Mouse (Mus musculus): Measurements from ENCODE around the gene Gigyf2.

The Gigyf2 gene

GRCm38 (mm10) chr1:87386436-87387092 is 59.8 kb downstream of the Gigyf2 start:
- ChIA-PET CTCF (interaction anchor here in 2 of 4 experiments (0.5 to 0.6 kb wide), 2 partner anchors 32 to 96 kb away, joined by 3 read pairs; no protein-coding TSS in a partner anchor), POLR2A (interaction anchor here in 1 of 4 experiments (1.1 to 1.7 kb wide), 2 partner anchors 10 to 30 kb away, joined by 4 to 8 read pairs; no protein-coding TSS in a partner anchor)

- CTCF ChIA-PET: no interaction called here
- POLR2A ChIA-PET: interaction anchor here in 2 of 4 experiments (0.6 to 1.4 kb wide), 7 partner anchors 10 to 67 kb away, joined by 3 to 4 read pairs (median 3); partner anchors contain the start of gene Gigyf2 (in 1 of the 2)
Observed at GRCm38 (mm10) chr1:87393444-87394195, 66.8 kb downstream of the Gigyf2 start.

DNA sequence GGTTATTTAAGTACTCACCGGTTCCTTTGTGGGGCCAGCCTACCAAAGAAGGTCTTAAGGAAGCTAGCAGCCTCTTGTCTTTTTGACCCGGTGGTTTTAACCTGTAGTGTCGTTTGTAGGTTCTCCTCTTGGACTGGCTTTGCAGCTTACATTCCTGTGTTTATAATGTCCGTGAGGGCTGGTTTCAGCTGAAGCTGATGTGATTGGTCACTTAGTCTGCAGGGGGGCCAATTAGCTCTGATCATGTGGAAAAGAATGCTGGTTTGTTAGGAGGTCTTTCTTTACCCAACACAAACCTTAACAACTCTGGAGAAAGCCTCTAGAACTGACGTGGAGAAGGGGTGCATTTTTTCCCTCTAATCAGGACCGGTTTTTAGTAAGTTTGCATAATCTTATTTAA is 67.8 kb downstream of the Gigyf2 start, which contains the start of gene Kcnj13:
Kcnj13 (minus strand) TSS at position 136 of the 400 bp plus-strand sequence.
- CTCF ChIA-PET: no interaction called here
- POLR2A ChIA-PET: interaction anchor here in 2 of 4 experiments (0.6 to 1.8 kb wide), 5 partner anchors 9 to 58 kb away, joined by 3 to 5 read pairs (median 3); no protein-coding TSS in a partner anchor

- ChIA-PET CTCF (interaction anchor here in 1 of 4 experiments (0.6 kb wide), 1 partner anchor 158 kb away, joined by 10 read pairs; no protein-coding TSS in a partner anchor), POLR2A (interaction anchor here in 3 of 4 experiments (0.6 to 2.3 kb wide), 5 partner anchors 10 to 393 kb away, joined by 3 to 8 read pairs (median 3); no protein-coding TSS in a partner anchor)
Observed at GRCm38 (mm10) chr1:87396923-87397586, 70.3 kb downstream of the Gigyf2 start.

DNA sequence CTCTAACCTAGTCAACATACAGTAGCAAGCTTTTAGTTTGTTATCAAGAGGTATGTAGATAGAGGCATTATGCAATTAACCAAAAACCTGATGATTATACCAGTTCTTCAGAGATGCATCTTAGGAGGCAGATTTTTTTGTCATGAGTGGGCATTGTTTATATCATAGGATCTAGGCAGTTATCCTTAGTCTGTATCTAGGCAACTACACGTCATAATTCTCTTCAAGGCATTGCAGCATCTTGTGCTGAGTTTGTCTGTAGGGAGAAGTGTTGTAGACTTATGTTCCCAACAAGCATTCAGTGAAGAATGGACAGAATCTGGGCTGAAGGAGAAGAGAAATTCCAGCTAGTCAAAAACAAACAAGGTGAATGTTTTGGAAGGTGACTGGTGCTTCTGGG is 77.9 kb downstream of the Gigyf2 start:
- POLR2A ChIA-PET: interaction anchor here in 1 of 4 experiments (0.7 to 2.2 kb wide), 6 partner anchors 11 to 351 kb away, joined by 3 to 8 read pairs (median 4); partner anchors contain the start of genes Atg16l1 and Gigyf2
- CTCF ChIA-PET: interaction anchor here in 1 of 4 experiments (0.7 kb wide), 1 partner anchor 42 kb away, joined by 3 read pairs; no protein-coding TSS in a partner anchor

DNA sequence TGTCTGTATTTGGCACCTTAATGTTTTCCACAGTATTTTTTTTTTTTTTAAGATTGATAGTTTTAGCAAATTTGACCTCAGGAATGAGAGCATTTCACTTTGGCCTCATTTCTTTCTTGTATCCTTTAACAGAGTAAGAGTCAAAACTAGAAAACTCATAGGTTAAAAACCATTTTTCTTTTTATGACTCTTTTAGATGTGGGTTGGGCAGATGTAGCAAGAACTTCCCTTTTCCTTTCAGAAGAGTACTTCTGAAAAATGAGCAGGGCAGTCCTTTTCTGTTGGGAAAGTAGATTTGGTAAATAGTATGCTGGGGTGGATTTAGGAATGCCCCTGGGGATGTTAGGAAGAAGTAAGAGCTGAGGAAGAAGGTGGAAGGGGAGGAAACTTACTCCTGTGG is 79.2 kb downstream of the Gigyf2 start:
- POLR2A ChIA-PET: interaction anchor here in 2 of 4 experiments (0.6 to 2.2 kb wide), 7 partner anchors 11 to 1297 kb away, joined by 3 to 8 read pairs (median 4); partner anchors contain the start of genes Gigyf2 (in 1 of the 2) and Kcnj13 (in 1 of the 2)

DNA sequence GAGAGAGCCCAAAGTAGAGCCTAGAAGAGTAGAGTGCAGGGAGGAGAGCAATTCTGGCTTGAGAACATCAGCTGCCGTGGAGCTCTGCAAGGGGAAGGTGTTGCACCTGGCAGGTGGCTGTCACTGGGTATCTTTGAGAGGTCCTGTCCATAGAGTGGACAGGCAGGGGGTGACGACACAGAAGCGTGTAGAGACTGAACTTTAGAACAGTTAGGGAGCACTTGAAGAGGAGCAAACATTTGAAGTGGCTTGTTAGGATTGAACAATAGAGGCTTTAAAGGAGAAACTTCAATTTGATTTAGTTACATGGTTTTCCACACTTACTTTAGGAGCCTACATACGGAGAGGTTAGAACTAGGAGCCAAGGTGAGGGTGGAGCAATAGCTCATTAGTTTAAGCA is 82.6 kb downstream of the Gigyf2 start:
- ChIA-PET POLR2A (interaction anchor here in 1 of 4 experiments (1.3 kb wide), 1 partner anchor 16 kb away, joined by 3 read pairs; no protein-coding TSS in a partner anchor), CTCF (no interaction called here)

More for the DNA sequence above, 79.2 kb downstream of the Gigyf2 start:
- CTCF ChIA-PET: interaction anchor here in 1 of 4 experiments (0.6 kb wide), 1 partner anchor 244 kb away, joined by 6 read pairs; no protein-coding TSS in a partner anchor

- POLR2A ChIA-PET: interaction anchor here in 2 of 4 experiments (0.9 to 1.4 kb wide), 5 partner anchors 12 to 352 kb away, joined by 3 to 4 read pairs (median 3); partner anchors contain the start of gene Gigyf2 (in 1 of the 2)
Observed at GRCm38 (mm10) chr1:87418733-87419132, 91.9 kb downstream of the Gigyf2 start.

GRCm38 (mm10) chr1:87435125-87435524 is 108.3 kb downstream of the Gigyf2 start:
- POLR2A ChIA-PET: interaction anchor here in 1 of 4 experiments (0.6 to 1.2 kb wide), 4 partner anchors 9 to 176 kb away, joined by 3 to 10 read pairs (median 4); no protein-coding TSS in a partner anchor
- CTCF ChIA-PET: interaction anchor here in 2 of 4 experiments (0.6 to 1.3 kb wide), 2 partner anchors 17 to 239 kb away, joined by 5 to 12 read pairs; no protein-coding TSS in a partner anchor

More at GRCm38 (mm10) chr1:87418733-87419132, 91.9 kb downstream of the Gigyf2 start:
- CTCF ChIA-PET: interaction anchor here in 3 of 4 experiments (0.6 to 2.0 kb wide), 8 partner anchors 11 to 272 kb away, joined by 3 to 12 read pairs (median 3); no protein-coding TSS in a partner anchor

- ChIA-PET POLR2A (interaction anchor here in 1 of 4 experiments (0.6 kb wide), 1 partner anchor 319 kb away, joined by 3 read pairs; the partner anchor contains the start of gene Atg16l1), CTCF (interaction anchor here in 1 of 4 experiments (1.5 kb wide), 1 partner anchor 10 kb away, joined by 3 read pairs; no protein-coding TSS in a partner anchor)
Observed at GRCm38 (mm10) chr1:87436583-87436982, 109.8 kb downstream of the Gigyf2 start.

DNA sequence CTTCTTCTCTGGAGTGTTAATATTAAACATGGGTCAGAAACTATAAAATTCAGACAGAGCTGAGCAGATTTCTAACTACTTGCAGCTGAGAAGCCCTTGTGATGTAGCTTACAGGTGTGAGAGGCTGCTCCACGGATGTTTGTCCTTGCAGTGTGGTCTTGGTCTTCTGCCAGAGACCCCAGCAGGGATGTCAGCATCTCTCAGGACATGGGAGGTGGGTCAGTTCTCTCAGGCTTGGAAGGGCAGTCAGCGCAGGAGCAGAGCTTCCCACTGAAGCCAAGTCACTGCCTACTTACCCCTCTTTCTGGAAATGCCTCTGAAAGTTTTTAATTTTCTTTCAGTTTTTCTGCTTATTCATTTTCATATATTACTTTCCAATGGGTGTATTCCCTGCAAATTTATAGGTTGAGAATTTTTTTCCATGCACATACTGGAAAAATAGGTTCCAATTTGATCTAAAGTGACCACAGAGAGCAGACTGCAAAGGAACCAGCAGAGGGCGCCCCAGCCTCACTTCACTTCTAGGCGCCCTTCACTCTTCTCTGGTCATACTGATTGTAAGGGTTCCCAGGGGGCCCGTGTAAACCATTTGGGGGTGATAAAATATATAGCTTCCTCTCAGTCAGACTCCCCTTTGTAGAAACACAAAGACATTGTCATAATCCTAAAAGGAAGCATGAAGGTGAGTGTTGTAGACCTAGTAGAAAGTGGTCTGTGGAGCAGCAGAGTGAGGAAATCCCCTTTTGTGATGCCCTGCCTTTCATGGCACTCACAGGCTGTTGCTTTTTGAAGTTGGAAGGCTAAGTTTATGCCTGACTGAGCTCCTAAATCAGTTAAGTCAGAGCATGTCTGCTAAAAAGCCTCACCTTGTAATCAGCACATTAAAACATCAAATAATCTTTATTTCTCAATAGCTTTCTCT is 120.6 kb downstream of the Gigyf2 start:
- POLR2A ChIA-PET: interaction anchor here in 3 of 4 experiments (0.7 to 1.4 kb wide), 6 partner anchors 16 to 1003 kb away, joined by 3 to 5 read pairs (median 3); partner anchors contain the start of gene Atg16l1 (in 1 of the 3)

GRCm38 (mm10) chr1:87449432-87449831 is 122.6 kb downstream of the Gigyf2 start:
- CTCF ChIA-PET: no interaction called here
- POLR2A ChIA-PET: interaction anchor here in 1 of 4 experiments (1.4 kb wide), 1 partner anchor 31 kb away, joined by 3 read pairs; no protein-coding TSS in a partner anchor

More for the DNA sequence above, 120.6 kb downstream of the Gigyf2 start:
- CTCF ChIA-PET: interaction anchor here (0.5 to 2.2 kb wide), 18 partner anchors 8 to 840 kb away, joined by 3 to 8 read pairs (median 3); partner anchors contain the start of gene Atg16l1 (in 1 of the 4)

- POLR2A ChIA-PET: interaction anchor here in 1 of 4 experiments (2.3 kb wide), 1 partner anchor 11 kb away, joined by 4 read pairs; no protein-coding TSS in a partner anchor
Observed at GRCm38 (mm10) chr1:87456425-87456824, 129.6 kb downstream of the Gigyf2 start.

DNA sequence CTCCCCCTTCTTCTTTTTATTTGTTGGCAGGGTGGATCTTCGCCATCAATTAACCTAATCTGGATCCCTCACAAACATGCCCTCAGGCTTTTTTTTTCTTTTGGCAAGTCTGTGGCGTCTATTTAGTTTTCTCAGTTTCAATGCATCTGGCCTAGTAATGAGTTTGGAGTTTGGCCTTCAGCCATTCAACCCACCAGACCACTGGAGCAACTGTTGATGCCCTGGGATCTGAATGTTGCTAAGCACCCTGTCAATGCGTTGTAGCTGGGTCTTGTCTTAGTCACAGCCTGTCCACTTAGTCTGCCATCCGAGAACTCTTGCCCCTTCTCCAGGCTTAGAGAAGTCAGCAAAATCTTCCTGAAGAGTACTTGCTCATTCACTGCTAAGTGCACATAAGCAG is 131.2 kb downstream of the Gigyf2 start:
- POLR2A ChIA-PET: interaction anchor here in 1 of 4 experiments (3.2 kb wide), 1 partner anchor 10 kb away, joined by 17 read pairs; no protein-coding TSS in a partner anchor
- CTCF ChIA-PET: interaction anchor here in 2 of 4 experiments (1.1 to 2.7 kb wide), 2 partner anchors 10 to 11 kb away, joined by 3 to 8 read pairs; no protein-coding TSS in a partner anchor

More at GRCm38 (mm10) chr1:87456425-87456824, 129.6 kb downstream of the Gigyf2 start:
- CTCF ChIA-PET: interaction anchor here in 1 of 4 experiments (0.5 to 1.0 kb wide), 2 partner anchors 9 to 17 kb away, joined by 3 to 5 read pairs; no protein-coding TSS in a partner anchor

- CTCF ChIA-PET: interaction anchor here in 1 of 4 experiments (2.7 kb wide), 1 partner anchor 8 kb away, joined by 8 read pairs; no protein-coding TSS in a partner anchor
Observed at GRCm38 (mm10) chr1:87459856-87460255, 133.1 kb downstream of the Gigyf2 start.

GRCm38 (mm10) chr1:87467469-87467868 is 140.7 kb downstream of the Gigyf2 start:
- POLR2A ChIA-PET: interaction anchor here in 3 of 4 experiments (0.6 to 2.4 kb wide), 5 partner anchors 8 to 53 kb away, joined by 4 to 17 read pairs (median 6); no protein-coding TSS in a partner anchor
- CTCF ChIA-PET: interaction anchor here in 1 of 4 experiments (2.3 kb wide), 1 partner anchor 9 kb away, joined by 8 read pairs; no protein-coding TSS in a partner anchor

More at GRCm38 (mm10) chr1:87459856-87460255, 133.1 kb downstream of the Gigyf2 start:
- POLR2A ChIA-PET: interaction anchor here in 3 of 4 experiments (0.6 to 3.2 kb wide), 4 partner anchors 8 to 263 kb away, joined by 3 to 17 read pairs (median 6); no protein-coding TSS in a partner anchor

All from embryonic stem cell, embryonic (primary cell).